Mouse (Mus musculus) cerebral cortex, adult 2 months (tissue): ENCODE results near the gene Cdv3.

Experiments used
- WGBS: fragments of 180-500 bp; shearing (Covaris S2); methylation state at CpG from one replicate; pipeline ENCODE4 v1.1.7; 2018; 5-methylcytosine and 5-hydroxymethylcytosine counted together

Cdv3 gene

GRCm38 (mm10) chr9:103365290-103366247 is at the start of gene Cdv3:
TSS of gene Cdv3 (minus strand) at chr9:103365840.
- 2% methylated on average over 84 of the region's 95 CpGs for WGBS

GRCm38 (mm10) chr9:103413457-103413856 is 47.8 kb upstream of the Cdv3 start:
- WGBS = 56% methylated on average over 9 of the region's 9 CpGs

- 71% methylated on average over 2 of the region's 2 CpGs for WGBS
Observed at GRCm38 (mm10) chr9:103409119-103409518, 43.5 kb upstream of the Cdv3 start.

- 68% methylated on average over 4 of the region's 4 CpGs for WGBS
Observed at GRCm38 (mm10) chr9:103408136-103408777, 42.6 kb upstream of the Cdv3 start.

GRCm38 (mm10) chr9:103403331-103403973 is 37.8 kb upstream of the Cdv3 start:
- WGBS = 63% methylated on average over 4 of the region's 4 CpGs

GRCm38 (mm10) chr9:103398509-103399157 is 33.0 kb upstream of the Cdv3 start:
- WGBS = 33% methylated on average over 21 of the region's 21 CpGs

- 93% methylated on average over 11 of the region's 11 CpGs for WGBS
Observed at GRCm38 (mm10) chr9:103393256-103393655, 27.6 kb upstream of the Cdv3 start.

GRCm38 (mm10) chr9:103391796-103392372 is 26.2 kb upstream of the Cdv3 start:
- WGBS = 81% methylated on average over 6 of the region's 6 CpGs

GRCm38 (mm10) chr9:103389261-103389660 is 23.6 kb upstream of the Cdv3 start:
- 98% methylated on average over 6 of the region's 6 CpGs for WGBS

GRCm38 (mm10) chr9:103387011-103387653 is 21.5 kb upstream of the Cdv3 start:
- WGBS = 53% methylated on average over 10 of the region's 10 CpGs

GRCm38 (mm10) chr9:103386573-103386972 is 20.9 kb upstream of the Cdv3 start:
- WGBS = 79% methylated on average over 5 of the region's 5 CpGs

GRCm38 (mm10) chr9:103385600-103385999 is 20.0 kb upstream of the Cdv3 start:
- WGBS = 72% methylated on average over 1 of the region's 1 CpGs

GRCm38 (mm10) chr9:103384141-103384796 is 18.6 kb upstream of the Cdv3 start:
- WGBS = 87% methylated on average over 4 of the region's 4 CpGs

- 94% methylated on average over 1 of the region's 1 CpGs for WGBS
Observed at GRCm38 (mm10) chr9:103383576-103383975, 17.9 kb upstream of the Cdv3 start.

GRCm38 (mm10) chr9:103382989-103383388 is 17.3 kb upstream of the Cdv3 start:
- 78% methylated on average over 6 of the region's 6 CpGs for WGBS

- 93% methylated on average over 4 of the region's 4 CpGs for WGBS
Observed at GRCm38 (mm10) chr9:103380566-103380965, 14.9 kb upstream of the Cdv3 start.

GRCm38 (mm10) chr9:103379199-103379598 is 13.6 kb upstream of the Cdv3 start:
- 91% methylated on average over 9 of the region's 9 CpGs for WGBS

- 69% methylated on average over 10 of the region's 10 CpGs for whole genome bisulfite sequencing
Observed at GRCm38 (mm10) chr9:103378686-103379085, 13.0 kb upstream of the Cdv3 start.

GRCm38 (mm10) chr9:103376346-103377320 is 11.0 kb upstream of the Cdv3 start:
- WGBS = 78% methylated on average over 7 of the region's 7 CpGs
